Mouse (Mus musculus) kidney, embryonic 14.5 days (tissue): ENCODE data around the gene Kif9. TPM values are rescaled to one million over a fixed set of nuclear protein-coding genes. Genes with fewer than 3 reads are reported as not detected.

Source experiments
- ATAC-seq: fragments of 200-750 bp; cut with Nextera tagmentation; 2 replicates; pipeline ENCODE4 v1.8.0; 2017; ENCODE audit warnings: moderate number of reproducible peaks, mild to moderate bottlenecking, moderate TSS enrichment, moderate library complexity; ENCODE audit not compliant: low FRiP score, low TSS enrichment
- H3K27ac ChIP-seq: fragments of 300-500 bp; sonication (generic); 2 replicates; pipeline ENCODE4 v1.5.1; 2014; ENCODE audit warnings: low read depth, mild to moderate bottlenecking, low read length, moderate library complexity, mixed read lengths
- H3K27me3 ChIP-seq: fragments of 300-500 bp; sonication (generic); 2 replicates; pipeline ENCODE4 v1.6.1; 2014; ENCODE audit warnings: mild to moderate bottlenecking, low read length; ENCODE audit not compliant: control insufficient read depth, insufficient read depth
- H3K36me3 ChIP-seq: fragments of 300-500 bp; sonication (generic); 2 replicates; pipeline ENCODE4 v1.6.1; 2014; ENCODE audit warnings: low read length, mixed read lengths; ENCODE audit not compliant: control insufficient read depth, insufficient read depth
- H3K4me1 ChIP-seq: fragments of 300-500 bp; sonication (generic); 2 replicates; pipeline ENCODE4 v1.6.1; 2014; ENCODE audit warnings: low read length, mixed read lengths; ENCODE audit not compliant: control insufficient read depth, insufficient read depth
- H3K4me2 ChIP-seq: fragments of 300-500 bp; sonication (generic); replicated peaks from 2 replicates; pipeline ENCODE4 v1.6.1; 2014; ENCODE audit warnings: low read depth, mild to moderate bottlenecking, low read length
- H3K4me3 ChIP-seq: fragments of 300-500 bp; sonication (generic); 2 replicates; pipeline ENCODE4 v1.5.1; 2014; ENCODE audit warnings: mild to moderate bottlenecking, low read length
- H3K9ac ChIP-seq: fragments of 300-500 bp; sonication (generic); 2 replicates; pipeline ENCODE4 v1.6.1; 2014; ENCODE audit warnings: low read depth, mild to moderate bottlenecking, low read length, moderate library complexity
- H3K9me3 ChIP-seq: fragments of 300-500 bp; sonication (generic); 2 replicates; pipeline ENCODE4 v1.6.1; 2016; ENCODE audit warnings: low read length; ENCODE audit not compliant: control insufficient read depth
- WGBS: fragments of 180-500 bp; shearing (Covaris S2); extraction: QIAGEN DNeasy Blood & Tissue Kit; methylation state at CpG from one replicate; pipeline ENCODE4 v1.1.7; 2014; 5-methylcytosine and 5-hydroxymethylcytosine counted together
- polyA plus RNA-seq: library from polyadenylated mRNA; unstranded; fragments of >200 nt; fragmentation: Nextera tagmentation; extraction: Ambion mirVana; gene quantifications from 2 replicates; pipeline ENCODE4 v1.2.1, GENCODE M21; 2014

Kif9 gene
- polyA plus RNA-seq: 1.2 TPM in 2 replicates

- under 1% methylated on average over 53 of the region's 53 CpGs for WGBS
- H3K4me1 ChIP-seq: peaks cover 6% of the 10 kb centered on the region
- peak; percentile 98 for ATAC-seq
These were observed at the start of gene Kif9, which contains the start of gene Klhl18 for GRCm38 (mm10) chr9:110476124-110477091. Kif9 (plus strand) TSS chr9:110476958. Klhl18 (minus strand) TSS chr9:110476694.

GRCm38 (mm10) chr9:110431241-110431640 lies 45.5 kb upstream of the Kif9 start:
- Histone ChIP-seq H3K36me3 (peaks cover 35% of the 10 kb centered on the region), H3K27ac (no peak overlapping the region), H3K4me1 (no peaks in the 10 kb centered on the region), H3K9me3 (no peaks in the 10 kb centered on the region), H3K9ac (no peak overlapping the region), H3K27me3 (no peaks in the 10 kb centered on the region), H3K4me3 (no peak overlapping the region), H3K4me2 (no peak overlapping the region)
- no peak for ATAC-seq
- 89% methylated on average over 8 of the region's 8 CpGs for WGBS

More at GRCm38 (mm10) chr9:110476124-110477091, at the start of gene Kif9, which contains the start of gene Klhl18:
- peak within 1 kb of the TSS; percentile 86 for H3K4me2 ChIP-seq
- H3K9ac ChIP-seq: peak within 1 kb of the TSS; percentile 61
- H3K9me3 ChIP-seq: no peaks in the 10 kb centered on the region
- peak within 1 kb of the TSS; percentile 56 for H3K4me3 ChIP-seq
- peak within 1 kb of the TSS; percentile 76 for H3K27ac ChIP-seq
- H3K36me3 ChIP-seq: no peaks in the 10 kb centered on the region; the same call in 1 of the 2 replicates
- no peaks in the 10 kb centered on the region for H3K27me3 ChIP-seq

GRCm38 (mm10) chr9:110433045-110433444 lies 43.7 kb upstream of the Kif9 start:
- ATAC-seq: no peak

GRCm38 (mm10) chr9:110436041-110436440 lies 40.7 kb upstream of the Kif9 start:
- H3K27ac ChIP-seq: no peak overlapping the region
- no peak overlapping the region for H3K4me3 ChIP-seq
- no peaks in the 10 kb centered on the region for H3K27me3 ChIP-seq
- H3K4me2 ChIP-seq: no peak overlapping the region
- no peaks in the 10 kb centered on the region for H3K9me3 ChIP-seq
- H3K9ac ChIP-seq: no peak overlapping the region
- no peak for ATAC-seq
- 93% methylated on average over 11 of the region's 11 CpGs for WGBS
- no peaks in the 10 kb centered on the region for H3K4me1 ChIP-seq
- H3K36me3 ChIP-seq: peaks cover 23% of the 10 kb centered on the region; the same call in 1 of the 2 replicates

More at GRCm38 (mm10) chr9:110433045-110433444, 43.7 kb upstream of the Kif9 start:
- Histone ChIP-seq H3K4me2 (no peak overlapping the region), H3K4me3 (no peak overlapping the region), H3K36me3 (peaks cover 33% of the 10 kb centered on the region), H3K4me1 (no peaks in the 10 kb centered on the region), H3K27ac (no peak overlapping the region), H3K27me3 (no peaks in the 10 kb centered on the region), H3K9ac (no peak overlapping the region), H3K9me3 (no peaks in the 10 kb centered on the region)
- 96% methylated on average over 2 of the region's 2 CpGs for WGBS

GRCm38 (mm10) chr9:110440049-110440448 lies 36.7 kb upstream of the Kif9 start:
- no peaks in the 10 kb centered on the region for H3K4me1 ChIP-seq
- H3K9me3 ChIP-seq: no peaks in the 10 kb centered on the region
- no peak for ATAC-seq

GRCm38 (mm10) chr9:110440559-110440958 lies 36.2 kb upstream of the Kif9 start:
- Histone ChIP-seq H3K27me3 (no peaks in the 10 kb centered on the region), H3K4me1 (no peaks in the 10 kb centered on the region), H3K9me3 (no peaks in the 10 kb centered on the region), H3K36me3 (peaks cover 17% of the 10 kb centered on the region; the same call in 1 of the 2 replicates), H3K9ac (no peak overlapping the region), H3K4me3 (no peak overlapping the region), H3K4me2 (no peak overlapping the region), H3K27ac (no peak overlapping the region)
- 94% methylated on average over 6 of the region's 6 CpGs for WGBS
- ATAC-seq: no peak

More at GRCm38 (mm10) chr9:110440049-110440448, 36.7 kb upstream of the Kif9 start:
- 76% methylated on average over 3 of the region's 5 CpGs for WGBS
- H3K9ac ChIP-seq: no peak overlapping the region
- no peak overlapping the region for H3K4me3 ChIP-seq
- peaks cover 22% of the 10 kb centered on the region; the same call in 1 of the 2 replicates for H3K36me3 ChIP-seq
- no peaks in the 10 kb centered on the region for H3K27me3 ChIP-seq
- H3K4me2 ChIP-seq: no peak overlapping the region
- H3K27ac ChIP-seq: no peak overlapping the region

- H3K4me2 ChIP-seq: no peak overlapping the region
- ATAC-seq: 0 out of 2 replicates have a peak, but pooled peaks have one; percentile 16
- no peak overlapping the region for H3K9ac ChIP-seq
- no peaks in the 10 kb centered on the region for H3K4me1 ChIP-seq
- no peaks in the 10 kb centered on the region for H3K27me3 ChIP-seq
- peaks cover 6% of the 10 kb centered on the region; the same call in 1 of the 2 replicates for H3K36me3 ChIP-seq
- H3K27ac ChIP-seq: no peak overlapping the region
- H3K9me3 ChIP-seq: no peaks in the 10 kb centered on the region
- WGBS: 90% methylated on average over 15 of the region's 15 CpGs
- no peak overlapping the region for H3K4me3 ChIP-seq
These were observed 28.4 kb upstream of the Kif9 start for GRCm38 (mm10) chr9:110448356-110448755.

GRCm38 (mm10) chr9:110448857-110449617 lies 27.7 kb upstream of the Kif9 start:
- peaks cover 6% of the 10 kb centered on the region; the same call in 1 of the 2 replicates for H3K36me3 ChIP-seq
- WGBS: 27% methylated on average over 11 of the region's 11 CpGs
- no peaks in the 10 kb centered on the region for H3K27me3 ChIP-seq
- H3K27ac ChIP-seq: no peak overlapping the region
- no peak overlapping the region for H3K4me2 ChIP-seq
- peak; percentile 81 for ATAC-seq
- H3K9me3 ChIP-seq: no peaks in the 10 kb centered on the region
- H3K9ac ChIP-seq: no peak overlapping the region
- no peak overlapping the region for H3K4me3 ChIP-seq
- no peaks in the 10 kb centered on the region for H3K4me1 ChIP-seq
